Mouse (Mus musculus): ENCODE data around the gene Tmeff2.
"Not testable (repeated sequence)": the region's sequence is repeated elsewhere in the genome, so short reads cannot be mapped to it uniquely, and the experiment has no call there.

Gene Tmeff2

GRCm38 (mm10) chr1:50900386-50900785 lies at the start of gene Tmeff2:
Gene Tmeff2, plus strand, starts transcription at chr1:50900647.
- not testable (repeated sequence) for DNase-seq (ENCODE audit: low read depth, low spot score)

- DNase-seq (ENCODE audit: low read depth, low spot score) = no peak
These were observed 38.9 kb upstream of the Tmeff2 start for GRCm38 (mm10) chr1:50861515-50861914.

- no peak for DNase-seq (ENCODE audit: low read depth, low spot score)
These were observed 2.8 kb upstream of the Tmeff2 start for GRCm38 (mm10) chr1:50897696-50898095.

GRCm38 (mm10) chr1:50924838-50925355 lies 24.4 kb downstream of the Tmeff2 start:
- DNase-seq (ENCODE audit: low read depth, low spot score) = no peak

GRCm38 (mm10) chr1:50925356-50925921 lies 25.0 kb downstream of the Tmeff2 start:
- DNase-seq (ENCODE audit: low read depth, low spot score) = no peak

GRCm38 (mm10) chr1:50926374-50927060 lies 26.1 kb downstream of the Tmeff2 start:
- no peak for DNase-seq (ENCODE audit: low read depth, low spot score)

- DNase-seq (ENCODE audit: low read depth, low spot score) = peak; percentile 11
These were observed 26.7 kb downstream of the Tmeff2 start for GRCm38 (mm10) chr1:50927077-50927611.

- DNase-seq (ENCODE audit: low read depth, low spot score) = peak; percentile 17
These were observed 27.3 kb downstream of the Tmeff2 start for GRCm38 (mm10) chr1:50927679-50928187.

GRCm38 (mm10) chr1:50928776-50929175 lies 28.3 kb downstream of the Tmeff2 start:
- DNase-seq (ENCODE audit: low read depth, low spot score) = no peak

GRCm38 (mm10) chr1:50935076-50935475 lies 34.6 kb downstream of the Tmeff2 start:
- no peak for DNase-seq (ENCODE audit: low read depth, low spot score)

- DNase-seq (ENCODE audit: low read depth, low spot score) = no peak
These were observed 35.0 kb downstream of the Tmeff2 start for GRCm38 (mm10) chr1:50935484-50935883.

- no peak for DNase-seq (ENCODE audit: low read depth, low spot score)
These were observed 39.9 kb downstream of the Tmeff2 start for GRCm38 (mm10) chr1:50940131-50941039.

- no peak for DNase-seq (ENCODE audit: low read depth, low spot score)
These were observed 48.1 kb downstream of the Tmeff2 start for GRCm38 (mm10) chr1:50948575-50948974.

GRCm38 (mm10) chr1:50958844-50959243 lies 58.4 kb downstream of the Tmeff2 start:
- no peak for DNase-seq (ENCODE audit: low read depth, low spot score)

GRCm38 (mm10) chr1:50961954-50962648 lies 61.7 kb downstream of the Tmeff2 start:
- DNase-seq (ENCODE audit: low read depth, low spot score) = peak; percentile 34

GRCm38 (mm10) chr1:50962649-50963000 lies 62.2 kb downstream of the Tmeff2 start:
- no peak for DNase-seq (ENCODE audit: low read depth, low spot score)

- no peak for DNase-seq (ENCODE audit: low read depth, low spot score)
These were observed 69.2 kb downstream of the Tmeff2 start for GRCm38 (mm10) chr1:50969685-50970084.

GRCm38 (mm10) chr1:50970853-50971252 lies 70.4 kb downstream of the Tmeff2 start:
- no peak for DNase-seq (ENCODE audit: low read depth, low spot score)

GRCm38 (mm10) chr1:50972509-50973436 lies 72.3 kb downstream of the Tmeff2 start:
- DNase-seq (ENCODE audit: low read depth, low spot score) = no peak

Data from CD4-positive helper T cell, adult 2 months (primary cell).